Mouse (Mus musculus) liver, postnatal 0 days (tissue): Measurements from ENCODE around the gene Qk.

Experiments
- CTCF ChIP-seq: sonication (generic); IDR thresholded peaks from 2 replicates; pipeline ENCODE4 v1.5.1; 2016; ENCODE audit warnings: antibody characterized with exemption, low read depth
- EP300 ChIP-seq: IDR thresholded peaks from 2 replicates; pipeline ENCODE4 v1.6.1; 2016; ENCODE audit warnings: antibody characterized with exemption, low read depth, mild to moderate bottlenecking

- no peak for TF ChIP-seq CTCF
- TF ChIP-seq EP300: no peak
These were observed 46.1 kb upstream of the Qk start for GRCm38 (mm10) chr17:10365501-10366482.
